Mouse (Mus musculus) forebrain, embryonic 16.5 days (tissue): Measurements from ENCODE around the gene Hist1h3g. TPM values are rescaled to one million over a fixed set of nuclear protein-coding genes. Genes with fewer than 3 reads are reported as not detected.
"Not testable (repeated sequence)": the region's sequence is repeated elsewhere in the genome, so short reads cannot be mapped to it uniquely, and the experiment has no call there.

Source experiments
- ATAC-seq: fragments of 200-750 bp; cut with Nextera tagmentation; 2 replicates; pipeline ENCODE4 v1.8.0; 2017; ENCODE audit warnings: mild to moderate bottlenecking, moderate library complexity
- H3K27ac ChIP-seq: fragments of 300-500 bp; sonication (generic); 2 replicates; pipeline ENCODE4 v1.5.1; 2014; ENCODE audit warnings: low read length, control low read depth
- H3K27me3 ChIP-seq: fragments of 300-500 bp; sonication (generic); replicated peaks from 2 replicates; pipeline ENCODE4 v1.6.1; 2014; ENCODE audit warnings: low read length; ENCODE audit not compliant: control insufficient read depth, insufficient read depth
- H3K36me3 ChIP-seq: fragments of 300-500 bp; sonication (generic); 2 replicates; pipeline ENCODE4 v1.6.1; 2014; ENCODE audit not compliant: control insufficient read depth, insufficient read depth
- H3K4me1 ChIP-seq: fragments of 300-500 bp; sonication (generic); replicated peaks from 2 replicates; pipeline ENCODE4 v1.6.1; 2014; ENCODE audit warnings: low read length; ENCODE audit not compliant: control insufficient read depth, insufficient read depth
- H3K4me2 ChIP-seq: fragments of 300-500 bp; sonication (generic); 2 replicates; pipeline ENCODE4 v1.6.1; 2014; ENCODE audit warnings: mild to moderate bottlenecking, low read length, control low read depth
- H3K4me3 ChIP-seq: fragments of 300-500 bp; sonication (generic); replicated peaks from 2 replicates; pipeline ENCODE4 v1.5.1; 2014; ENCODE audit warnings: mild to moderate bottlenecking, low read length, control low read depth
- H3K9ac ChIP-seq: fragments of 300-500 bp; sonication (generic); replicated peaks from 2 replicates; pipeline ENCODE4 v1.6.1; 2014; ENCODE audit warnings: low read depth, low read length, control low read depth
- H3K9me3 ChIP-seq: fragments of 300-500 bp; sonication (generic); 2 replicates; pipeline ENCODE4 v1.6.1; 2016; ENCODE audit warnings: low read length; ENCODE audit not compliant: control insufficient read depth
- WGBS: fragments of 180-500 bp; shearing (Covaris S2); extraction: QIAGEN DNeasy Blood & Tissue Kit; methylation state at CpG from one replicate; pipeline ENCODE4 v1.1.7; 2014; 5-methylcytosine and 5-hydroxymethylcytosine counted together
- polyA plus RNA-seq: library from polyadenylated mRNA; unstranded; fragments of >200 nt; fragmentation: Nextera tagmentation; extraction: Ambion mirVana; gene quantifications from 2 replicates; pipeline ENCODE4 v1.2.1, GENCODE M21; 2015

Gene Hist1h3g
- polyA plus RNA-seq, 1 experiment from 2014 or later: 1.5 TPM

- not testable (repeated sequence) for ATAC-seq, H3K9me3 ChIP-seq
- H3K9ac ChIP-seq: peak overlapping the region; percentile 53
Measured at GRCm38 (mm10) chr13:23561531-23561882, 26.3 kb downstream of the Hist1h3g start.

GRCm38 (mm10) chr13:23561883-23562659 is 26.8 kb downstream of the Hist1h3g start, which contains the start of gene Hist1h3e:
TSS of gene Hist1h3e (minus strand) at chr13:23562369.
- not testable (repeated sequence) for H3K9me3 ChIP-seq, H3K36me3 ChIP-seq, H3K4me1 ChIP-seq, H3K27me3 ChIP-seq
- under 1% methylated on average over 57 of the region's 67 CpGs for WGBS
- ATAC-seq: peak; percentile 94
- Histone ChIP-seq H3K4me3 (peak within 1 kb of the TSS; percentile 42), H3K27ac (peak within 1 kb of the TSS; percentile 98), H3K9ac (peak within 1 kb of the TSS; percentile 57), H3K4me2 (peak within 1 kb of the TSS; percentile 82)

More at GRCm38 (mm10) chr13:23561531-23561882, 26.3 kb downstream of the Hist1h3g start:
- Histone ChIP-seq H3K27ac (peak overlapping the region; percentile 98; the same call in 1 of the 2 replicates), H3K4me2 (peak overlapping the region; percentile 48), H3K4me3 (peak overlapping the region; percentile 42)
- not testable (repeated sequence) for H3K36me3 ChIP-seq, H3K4me1 ChIP-seq, H3K27me3 ChIP-seq
- WGBS: 0% methylated on average over 2 of the region's 5 CpGs

- ATAC-seq: peak; percentile 38
- under 1% methylated on average over 18 of the region's 18 CpGs for WGBS
- H3K27me3 ChIP-seq: no peaks in the 10 kb centered on the region
- H3K4me1 ChIP-seq: peaks cover 6% of the 10 kb centered on the region; the same call in 1 of the 2 replicates
- H3K36me3 ChIP-seq: no peaks in the 10 kb centered on the region
- H3K4me2 ChIP-seq: peak overlapping the region; percentile 82
- H3K4me3 ChIP-seq: peak overlapping the region; percentile 42
- peak overlapping the region; percentile 57 for H3K9ac ChIP-seq
- no peaks in the 10 kb centered on the region for H3K9me3 ChIP-seq
- H3K27ac ChIP-seq: peak overlapping the region; percentile 98
Measured at GRCm38 (mm10) chr13:23562699-23563462, 27.7 kb downstream of the Hist1h3g start.

- no peaks in the 10 kb centered on the region for H3K36me3 ChIP-seq
- H3K4me2 ChIP-seq: no peak overlapping the region
- WGBS: 90% methylated on average over 2 of the region's 2 CpGs
- ATAC-seq: no peak
- peaks cover 6% of the 10 kb centered on the region; the same call in 1 of the 2 replicates for H3K4me1 ChIP-seq
- no peak overlapping the region for H3K27ac ChIP-seq
- no peaks in the 10 kb centered on the region for H3K27me3 ChIP-seq
- H3K9me3 ChIP-seq: no peaks in the 10 kb centered on the region
- no peak overlapping the region for H3K4me3 ChIP-seq
- H3K9ac ChIP-seq: no peak overlapping the region
Measured at GRCm38 (mm10) chr13:23564482-23564881, 29.3 kb downstream of the Hist1h3g start.

GRCm38 (mm10) chr13:23570261-23571021 is 35.2 kb downstream of the Hist1h3g start:
- not testable (repeated sequence) for H3K36me3 ChIP-seq, H3K27me3 ChIP-seq, ATAC-seq, H3K9me3 ChIP-seq
- Histone ChIP-seq H3K4me1 (peaks cover 15% of the 10 kb centered on the region), H3K9ac (peak overlapping the region; percentile 57; the same call in 1 of the 2 replicates), H3K27ac (peak overlapping the region; percentile 96), H3K4me2 (peak overlapping the region; percentile 53), H3K4me3 (peak overlapping the region; percentile 44)
- WGBS: under 1% methylated on average over 23 of the region's 41 CpGs

- peaks cover 15% of the 10 kb centered on the region for H3K4me1 ChIP-seq
- H3K4me2 ChIP-seq: peak within 1 kb of the TSS; percentile 53
- no peaks in the 10 kb centered on the region for H3K36me3 ChIP-seq
- peak; percentile 91 for ATAC-seq
- peak within 1 kb of the TSS; percentile 44 for H3K4me3 ChIP-seq
- peak within 1 kb of the TSS; percentile 96 for H3K27ac ChIP-seq
- H3K27me3 ChIP-seq: no peaks in the 10 kb centered on the region
- WGBS: under 1% methylated on average over 18 of the region's 18 CpGs
- H3K9ac ChIP-seq: peak within 1 kb of the TSS; percentile 68
- H3K9me3 ChIP-seq: no peaks in the 10 kb centered on the region
Measured at GRCm38 (mm10) chr13:23571022-23571503, 35.8 kb downstream of the Hist1h3g start, which contains the start of the genes Hist1h2ae and Hist1h2bg. TSS of gene Hist1h2ae (minus strand) at chr13:23571220. TSS of gene Hist1h2bg (plus strand) at chr13:23571396.

GRCm38 (mm10) chr13:23571504-23572217 is 36.4 kb downstream of the Hist1h3g start:
- not testable (repeated sequence) for H3K36me3 ChIP-seq, H3K27me3 ChIP-seq, ATAC-seq, H3K9me3 ChIP-seq
- under 1% methylated on average over 10 of the region's 34 CpGs for WGBS
- peaks cover 20% of the 10 kb centered on the region for H3K4me1 ChIP-seq
- H3K9ac ChIP-seq: peak overlapping the region; percentile 68
- peak overlapping the region; percentile 96 for H3K27ac ChIP-seq
- H3K4me3 ChIP-seq: peak overlapping the region; percentile 44
- H3K4me2 ChIP-seq: peak overlapping the region; percentile 53

GRCm38 (mm10) chr13:23572218-23573033 is 37.2 kb downstream of the Hist1h3g start:
- WGBS: 29% methylated on average over 2 of the region's 2 CpGs
- peaks cover 27% of the 10 kb centered on the region for H3K4me1 ChIP-seq
- no peaks in the 10 kb centered on the region for H3K9me3 ChIP-seq
- no peak for ATAC-seq
- peak overlapping the region; percentile 68 for H3K9ac ChIP-seq
- H3K27me3 ChIP-seq: no peaks in the 10 kb centered on the region
- H3K4me2 ChIP-seq: peak overlapping the region; percentile 53
- no peaks in the 10 kb centered on the region for H3K36me3 ChIP-seq
- peak overlapping the region; percentile 44 for H3K4me3 ChIP-seq
- peak overlapping the region; percentile 96 for H3K27ac ChIP-seq
